Mouse (Mus musculus) olfactory bulb, adult 2 months (tissue): Measurements from ENCODE around the gene Rfx4. TPM values are rescaled to one million over a fixed set of nuclear protein-coding genes. Genes with fewer than 3 reads are reported as not detected.

Experiments
- H3K27ac ChIP-seq: fragments of 200-500 bp; 2 replicates; pipeline ENCODE4 v1.5.1; 2012; ENCODE audit warnings: low read depth, low read length; ENCODE audit not compliant: insufficient read depth
- H3K4me1 ChIP-seq: fragments of 200-500 bp; 2 replicates; pipeline ENCODE4 v1.6.1; 2012; ENCODE audit warnings: low read length; ENCODE audit not compliant: control insufficient read depth, insufficient read depth
- H3K4me3 ChIP-seq: fragments of 200-500 bp; 2 replicates; pipeline ENCODE4 v1.5.1; 2012; ENCODE audit warnings: mild to moderate bottlenecking, low read depth, low read length, moderate library complexity; ENCODE audit not compliant: insufficient read depth
- CTCF ChIP-seq: fragments of 200-500 bp; IDR thresholded peaks from 2 replicates; pipeline ENCODE4 v1.5.1; 2012; ENCODE audit warnings: low read depth, mild to moderate bottlenecking, low read length, moderate library complexity; ENCODE audit not compliant: insufficient read depth
- POLR2A ChIP-seq: fragments of 200-500 bp; IDR thresholded peaks from 2 replicates; pipeline ENCODE4 v1.6.1; 2012; ENCODE audit warnings: mild to moderate bottlenecking, low read depth, low read length, moderate library complexity; ENCODE audit not compliant: insufficient read depth
- WGBS: fragments of 180-500 bp; shearing (Covaris S2); methylation state at CpG from one replicate; pipeline ENCODE4 v1.1.7; 2018; 5-methylcytosine and 5-hydroxymethylcytosine counted together
- polyA plus RNA-seq: library from polyadenylated mRNA; stranded (reverse); fragments of >200 nt; gene quantifications from 2 replicates; pipeline ENCODE4 v1.2.4, GENCODE M21; 2012; ENCODE audit warnings: low replicate concordance; ENCODE audit not compliant: missing spikeins, insufficient read depth, insufficient read length

Gene Rfx4
- polyA plus RNA-seq, 1 experiment: not detected

GRCm38 (mm10) chr10:84948970-84949683 lies 193.3 kb downstream of the Rfx4 start:
- WGBS: 59% methylated on average over 8 of the region's 8 CpGs
- no peak overlapping the region for H3K4me3 ChIP-seq
- no peak overlapping the region; the same call in 1 of the 2 replicates for H3K27ac ChIP-seq
- no peak for TF ChIP-seq POLR2A
- TF ChIP-seq CTCF: no peak
- H3K4me1 ChIP-seq: peaks cover 6% of the 10 kb centered on the region

GRCm38 (mm10) chr10:84949684-84950010 lies 193.8 kb downstream of the Rfx4 start:
- Histone ChIP-seq H3K27ac (no peak overlapping the region; the same call in 1 of the 2 replicates), H3K4me1 (peaks cover 6% of the 10 kb centered on the region), H3K4me3 (no peak overlapping the region)
- TF ChIP-seq CTCF (no peak), POLR2A (no peak)
- 49% methylated on average over 3 of the region's 3 CpGs for WGBS

GRCm38 (mm10) chr10:84950384-84950783 lies 194.5 kb downstream of the Rfx4 start:
- TF ChIP-seq POLR2A: no peak
- TF ChIP-seq CTCF: no peak
- 32% methylated on average over 4 of the region's 4 CpGs for WGBS
- H3K4me3 ChIP-seq: no peak overlapping the region

GRCm38 (mm10) chr10:84954236-84954635 lies 198.4 kb downstream of the Rfx4 start:
- no peak overlapping the region for H3K4me3 ChIP-seq
- H3K4me1 ChIP-seq: peaks cover 4% of the 10 kb centered on the region; the same call in 1 of the 2 replicates
- 90% methylated on average over 10 of the region's 10 CpGs for WGBS
- H3K27ac ChIP-seq: no peak overlapping the region
- TF ChIP-seq CTCF (no peak), POLR2A (no peak)

More at GRCm38 (mm10) chr10:84950384-84950783, 194.5 kb downstream of the Rfx4 start:
- Histone ChIP-seq H3K27ac (no peak overlapping the region), H3K4me1 (peaks cover 4% of the 10 kb centered on the region; the same call in 1 of the 2 replicates)

Other genes with a start within 250 kb of the Rfx4 start
- gene Ckap4, start 222.0 kb upstream of the Rfx4 start, polyA plus RNA-seq: not detected in 2 replicates
- gene Tcp11l2, start 179.4 kb upstream of the Rfx4 start, polyA plus RNA-seq: not detected in 2 replicates
- gene Polr3b, start 133.8 kb upstream of the Rfx4 start, polyA plus RNA-seq: not detected in 2 replicates
- not detected in 2 replicates for gene Ric8b, start 161.6 kb downstream of the Rfx4 start, polyA plus RNA-seq